Mouse (Mus musculus): Measurements from ENCODE around the gene Sucnr1. TPM values are rescaled to one million over a fixed set of nuclear protein-coding genes. Genes with fewer than 3 reads are reported as not detected.
"Not testable (repeated sequence)": the region's sequence is repeated elsewhere in the genome, so short reads cannot be mapped to it uniquely, and the experiment has no call there.

Sucnr1 gene
- polyA plus RNA-seq, 1 experiment from 2014 or later = 0.20 TPM

DNA sequence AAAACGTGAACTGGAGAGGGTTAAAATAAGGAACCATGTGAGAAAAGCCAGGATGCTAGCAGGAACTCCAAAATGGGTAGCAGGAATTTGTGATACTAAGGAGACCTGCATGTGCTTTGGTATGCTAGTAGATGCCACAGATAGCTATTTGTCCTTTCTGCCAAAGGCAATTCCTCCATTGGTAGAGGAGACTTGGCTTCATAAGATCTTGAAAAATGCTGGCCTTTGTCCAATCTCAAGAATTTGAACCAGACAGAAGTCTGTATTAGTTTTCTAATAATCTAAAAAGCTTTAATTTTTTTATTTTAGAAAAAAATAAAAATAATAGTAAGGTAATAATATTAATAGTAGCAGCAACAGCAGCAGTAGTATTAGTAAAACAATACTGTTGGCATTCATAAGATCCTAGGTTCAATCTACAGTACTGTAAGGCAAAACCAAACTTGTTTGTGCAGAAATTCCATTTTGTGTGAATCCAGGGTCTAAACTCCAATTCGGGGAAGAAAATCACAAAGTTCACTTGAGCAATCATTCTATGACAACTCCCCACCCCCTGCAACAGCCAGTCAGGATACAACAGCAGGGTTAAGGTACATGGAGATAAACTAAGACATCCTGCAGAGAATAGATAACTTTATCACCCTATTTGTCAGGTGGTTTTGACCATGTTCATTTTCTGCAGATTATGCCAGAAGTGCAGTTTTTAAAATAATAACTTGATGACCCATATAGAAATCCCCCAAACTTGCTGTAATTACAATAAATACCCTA lies 12.9 kb downstream of the Sucnr1 start:
- Histone ChIP-seq H3K9ac (no peak overlapping the region), H3K27me3 (no peaks in the 10 kb centered on the region), H3K27ac (no peak overlapping the region), H3K4me2 (replicated peaks) (no peak overlapping the region), H3K36me3 (no peaks in the 10 kb centered on the region), H3K4me1 (no peaks in the 10 kb centered on the region), H3K4me3 (no peak overlapping the region), H3K9me3 (no peaks in the 10 kb centered on the region)
- WGBS = 68% methylated on average over 2 of the region's 2 CpGs
- ATAC-seq (ENCODE audit: low FRiP score, low read depth) = no peak

DNA sequence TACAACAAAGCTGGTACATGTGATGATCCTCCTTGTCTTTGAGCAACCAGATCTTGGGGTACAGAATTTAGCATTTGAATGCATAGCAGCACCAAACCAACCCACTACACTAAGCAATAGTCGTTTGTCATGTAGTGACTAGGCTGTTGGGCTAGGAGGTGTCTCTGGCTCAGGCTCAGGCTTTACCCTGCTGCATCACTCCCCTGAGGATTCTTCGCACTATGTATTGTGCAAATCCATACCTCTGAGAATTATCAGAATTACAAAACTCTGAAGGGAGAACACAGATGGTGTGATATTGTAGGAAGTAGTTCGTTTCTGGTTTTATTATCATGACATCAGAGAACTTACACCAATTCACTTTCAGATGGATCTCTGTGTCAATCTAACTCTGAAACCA lies 15.3 kb downstream of the Sucnr1 start:
- Histone ChIP-seq H3K9ac (no peak overlapping the region), H3K4me3 (no peak overlapping the region), H3K4me2 (replicated peaks) (no peak overlapping the region), H3K4me1 (no peaks in the 10 kb centered on the region), H3K9me3 (no peaks in the 10 kb centered on the region), H3K27me3 (no peaks in the 10 kb centered on the region), H3K27ac (no peak overlapping the region), H3K36me3 (no peaks in the 10 kb centered on the region)
- WGBS = 71% methylated on average over 3 of the region's 3 CpGs
- ATAC-seq (ENCODE audit: low FRiP score, low read depth) = no peak

DNA sequence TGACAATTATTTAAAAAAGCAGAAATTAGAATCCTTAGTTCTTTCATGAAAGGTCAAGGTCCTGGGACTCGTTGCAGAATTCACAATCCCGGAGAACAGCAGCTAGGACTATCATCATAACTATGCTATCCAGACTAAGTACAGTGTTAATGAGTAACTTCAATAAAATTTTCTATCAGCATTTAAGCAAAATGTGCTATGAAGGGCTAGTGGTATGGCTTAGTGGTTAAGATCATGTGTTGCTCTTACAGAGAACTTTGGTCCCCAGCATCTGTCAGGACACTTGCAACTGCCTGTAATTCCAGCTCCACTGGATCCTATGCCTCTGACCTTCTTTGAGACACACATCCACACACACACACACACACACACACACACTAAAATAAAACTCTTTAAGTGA lies 15.8 kb downstream of the Sucnr1 start:
- H3K27me3 ChIP-seq = no peaks in the 10 kb centered on the region
- H3K4me3 ChIP-seq = no peak overlapping the region
- WGBS = 81% methylated on average over 2 of the region's 2 CpGs

DNA sequence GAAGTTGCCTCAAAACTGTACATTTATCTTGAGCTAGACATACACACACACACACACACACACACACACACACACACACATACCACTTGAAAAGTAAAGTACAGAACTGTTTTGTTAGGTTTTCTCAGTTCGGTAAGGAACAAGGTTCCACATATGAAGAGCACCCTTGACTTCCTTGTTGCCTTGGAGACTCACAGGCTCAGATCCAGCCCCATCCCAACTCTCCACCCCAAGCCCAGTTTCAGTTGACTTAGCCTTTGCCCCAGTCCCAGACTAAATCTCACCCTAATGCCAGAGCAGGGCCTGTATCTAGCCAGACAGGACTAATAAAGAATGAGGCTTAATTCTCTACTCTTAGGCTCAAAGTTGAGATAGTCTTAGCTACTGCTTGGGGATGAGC lies 16.9 kb downstream of the Sucnr1 start:
- Histone ChIP-seq H3K9ac (no peak overlapping the region), H3K4me3 (no peak overlapping the region), H3K36me3 (no peaks in the 10 kb centered on the region), H3K4me1 (no peaks in the 10 kb centered on the region), H3K27ac (no peak overlapping the region), H3K9me3 (no peaks in the 10 kb centered on the region), H3K4me2 (replicated peaks) (no peak overlapping the region), H3K27me3 (no peaks in the 10 kb centered on the region)
- 74% methylated on average over 1 of the region's 1 CpGs for WGBS
- ATAC-seq (ENCODE audit: low FRiP score, low read depth) = no peak

More for the DNA sequence above, 15.8 kb downstream of the Sucnr1 start:
- Histone ChIP-seq H3K9ac (no peak overlapping the region), H3K4me2 (replicated peaks) (no peak overlapping the region), H3K9me3 (no peaks in the 10 kb centered on the region), H3K4me1 (no peaks in the 10 kb centered on the region), H3K27ac (no peak overlapping the region), H3K36me3 (no peaks in the 10 kb centered on the region)
- ATAC-seq (ENCODE audit: low FRiP score, low read depth) = no peak

DNA sequence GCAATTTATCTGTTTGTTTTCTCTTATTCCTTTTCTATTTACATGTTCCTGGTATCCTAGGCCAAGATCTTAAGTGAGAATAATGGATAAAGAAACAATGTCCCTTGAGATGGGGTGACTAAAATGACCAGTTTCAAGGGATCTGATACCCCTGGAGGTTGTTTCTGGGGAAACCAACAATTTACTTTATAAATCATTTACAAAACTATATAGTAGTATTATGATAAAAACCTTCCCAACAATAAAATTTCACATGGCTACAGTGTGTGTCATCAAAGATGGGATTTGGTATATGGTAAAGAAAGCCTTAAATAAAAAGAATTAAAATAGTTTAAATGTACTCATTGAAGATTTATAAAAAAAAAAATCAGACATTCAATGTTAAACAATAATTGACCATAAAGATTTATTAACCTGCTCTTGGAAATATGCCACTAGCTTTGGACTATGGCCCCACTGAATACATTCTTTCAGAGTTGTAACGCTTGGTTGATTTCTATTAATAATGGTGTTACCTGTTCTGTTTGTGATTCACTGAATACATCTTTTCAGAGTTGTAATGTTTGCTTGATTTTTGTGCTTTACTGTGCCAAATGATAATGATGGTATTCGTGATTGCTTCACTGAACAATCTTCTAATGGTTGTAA lies 22.9 kb downstream of the Sucnr1 start:
- no peak overlapping the region for H3K9ac ChIP-seq
- no peak for ATAC-seq (ENCODE audit: low FRiP score, low read depth)

DNA sequence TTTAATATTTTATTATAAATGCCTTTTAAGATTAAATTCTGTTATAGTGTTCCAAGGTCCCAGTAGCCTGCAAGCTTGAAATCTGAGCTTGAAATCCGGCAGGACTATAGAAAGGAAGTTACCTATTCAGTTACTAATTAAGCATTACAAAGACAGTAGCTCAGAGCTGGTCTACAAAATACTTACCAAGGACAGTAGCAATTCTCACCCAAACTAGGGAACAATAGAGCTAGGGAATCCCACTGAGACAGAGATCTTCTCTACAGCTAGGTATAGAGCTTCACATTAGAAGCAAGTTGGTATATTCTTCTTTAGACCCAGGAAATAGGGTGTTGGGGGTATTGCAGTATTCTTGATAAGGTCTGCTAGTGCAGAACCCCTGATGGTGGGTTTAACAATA lies 24.8 kb downstream of the Sucnr1 start:
- not testable (repeated sequence) for H3K27me3 ChIP-seq; H3K9ac ChIP-seq; H3K36me3 ChIP-seq; H3K4me3 ChIP-seq; H3K4me1 ChIP-seq; H3K9me3 ChIP-seq; H3K27ac ChIP-seq; H3K4me2 ChIP-seq (replicated peaks); ATAC-seq (ENCODE audit: low FRiP score, low read depth)
- 69% methylated on average over 1 of the region's 1 CpGs for WGBS

More for the DNA sequence above, 22.9 kb downstream of the Sucnr1 start:
- Histone ChIP-seq H3K4me3 (no peak overlapping the region), H3K4me1 (no peaks in the 10 kb centered on the region), H3K27ac (no peak overlapping the region), H3K4me2 (replicated peaks) (no peak overlapping the region), H3K27me3 (no peaks in the 10 kb centered on the region), H3K36me3 (no peaks in the 10 kb centered on the region), H3K9me3 (no peaks in the 10 kb centered on the region)
- whole genome bisulfite sequencing = 69% methylated on average over 2 of the region's 2 CpGs

DNA sequence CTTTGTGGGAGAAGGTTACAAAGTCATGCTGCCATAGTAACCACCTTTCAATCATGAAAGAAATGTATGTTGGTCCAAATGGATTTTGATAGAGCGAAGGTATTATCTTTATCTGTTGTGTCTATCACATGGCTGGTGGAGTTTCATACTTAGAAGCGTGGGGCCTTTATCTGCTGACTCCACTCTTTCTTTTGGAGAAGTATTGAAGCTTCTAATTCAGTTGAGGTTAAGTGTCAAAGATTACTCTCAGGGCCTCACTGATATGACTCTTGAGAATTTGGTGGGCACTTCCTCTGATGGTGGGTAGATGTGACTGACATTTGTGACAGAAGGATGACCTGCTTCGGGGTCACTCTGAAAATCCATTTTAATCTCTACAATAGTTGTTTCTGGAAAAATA lies 26.1 kb downstream of the Sucnr1 start:
- no peak overlapping the region for H3K9ac ChIP-seq
- no peak overlapping the region for H3K4me2 ChIP-seq (replicated peaks)
- H3K4me3 ChIP-seq = no peak overlapping the region
- H3K4me1 ChIP-seq = no peaks in the 10 kb centered on the region
- no peak for ATAC-seq (ENCODE audit: low FRiP score, low read depth)
- H3K9me3 ChIP-seq = no peaks in the 10 kb centered on the region
- WGBS = 86% methylated on average over 3 of the region's 3 CpGs
- H3K36me3 ChIP-seq = no peaks in the 10 kb centered on the region
- H3K27me3 ChIP-seq = no peaks in the 10 kb centered on the region
- H3K27ac ChIP-seq = no peak overlapping the region

DNA sequence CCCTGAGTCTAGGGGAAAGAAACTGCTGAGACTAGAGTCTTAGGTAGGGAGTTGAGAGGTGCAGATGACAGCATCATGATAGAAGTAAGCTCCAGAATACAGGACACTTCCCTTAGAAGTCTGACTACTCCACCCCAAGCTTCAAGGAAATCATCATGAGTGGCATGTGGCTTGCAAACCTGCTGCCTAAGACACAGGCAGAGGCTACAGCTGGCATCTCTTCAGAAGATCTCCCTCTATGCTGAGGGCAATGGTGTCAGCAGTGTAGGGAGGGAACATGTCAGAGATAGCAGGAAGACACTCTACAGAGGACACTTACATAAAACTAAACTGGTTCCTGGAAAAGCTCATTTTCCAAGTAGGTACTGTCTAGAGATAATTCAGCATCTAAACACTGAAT lies 27.1 kb downstream of the Sucnr1 start:
- Histone ChIP-seq H3K4me3 (no peak overlapping the region), H3K4me2 (replicated peaks) (no peak overlapping the region), H3K9ac (no peak overlapping the region), H3K36me3 (no peaks in the 10 kb centered on the region), H3K27ac (no peak overlapping the region), H3K27me3 (no peaks in the 10 kb centered on the region), H3K9me3 (no peaks in the 10 kb centered on the region), H3K4me1 (no peaks in the 10 kb centered on the region)
- ATAC-seq (ENCODE audit: low FRiP score, low read depth) = no peak

DNA sequence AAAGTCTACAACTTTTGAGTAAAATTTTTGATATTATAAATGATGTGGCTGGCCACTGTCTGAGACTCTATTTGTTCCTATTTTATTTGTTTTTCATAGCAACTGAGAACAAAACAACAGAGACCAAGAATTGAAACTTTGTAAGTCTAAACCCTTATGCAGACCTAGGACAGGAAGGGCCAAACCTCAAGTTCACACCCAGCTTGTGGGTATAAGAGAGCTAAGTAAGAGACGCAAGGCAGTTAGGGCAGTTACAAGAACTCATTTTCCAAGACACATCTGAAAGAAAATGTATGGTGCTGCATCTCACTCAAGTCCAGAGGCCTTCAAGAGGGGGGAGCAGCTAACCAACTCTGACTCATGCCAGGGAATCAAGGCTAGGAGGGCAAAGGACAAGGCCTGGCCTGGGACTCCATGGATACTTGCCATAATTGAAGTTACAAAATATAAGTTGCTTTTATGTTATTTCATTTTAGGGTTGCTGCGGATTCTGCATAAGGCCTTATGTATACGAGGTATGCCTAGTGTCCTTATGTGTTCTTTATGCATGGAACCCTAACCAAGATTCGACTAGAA lies 29.6 kb downstream of the Sucnr1 start:
- no peak for ATAC-seq (ENCODE audit: low FRiP score, low read depth)
- 85% methylated on average over 4 of the region's 4 CpGs for WGBS
- Histone ChIP-seq H3K9ac (no peak overlapping the region), H3K4me2 (replicated peaks) (no peak overlapping the region), H3K36me3 (no peaks in the 10 kb centered on the region), H3K4me1 (no peaks in the 10 kb centered on the region), H3K27me3 (no peaks in the 10 kb centered on the region), H3K4me3 (no peak overlapping the region), H3K9me3 (no peaks in the 10 kb centered on the region), H3K27ac (no peak overlapping the region)

DNA sequence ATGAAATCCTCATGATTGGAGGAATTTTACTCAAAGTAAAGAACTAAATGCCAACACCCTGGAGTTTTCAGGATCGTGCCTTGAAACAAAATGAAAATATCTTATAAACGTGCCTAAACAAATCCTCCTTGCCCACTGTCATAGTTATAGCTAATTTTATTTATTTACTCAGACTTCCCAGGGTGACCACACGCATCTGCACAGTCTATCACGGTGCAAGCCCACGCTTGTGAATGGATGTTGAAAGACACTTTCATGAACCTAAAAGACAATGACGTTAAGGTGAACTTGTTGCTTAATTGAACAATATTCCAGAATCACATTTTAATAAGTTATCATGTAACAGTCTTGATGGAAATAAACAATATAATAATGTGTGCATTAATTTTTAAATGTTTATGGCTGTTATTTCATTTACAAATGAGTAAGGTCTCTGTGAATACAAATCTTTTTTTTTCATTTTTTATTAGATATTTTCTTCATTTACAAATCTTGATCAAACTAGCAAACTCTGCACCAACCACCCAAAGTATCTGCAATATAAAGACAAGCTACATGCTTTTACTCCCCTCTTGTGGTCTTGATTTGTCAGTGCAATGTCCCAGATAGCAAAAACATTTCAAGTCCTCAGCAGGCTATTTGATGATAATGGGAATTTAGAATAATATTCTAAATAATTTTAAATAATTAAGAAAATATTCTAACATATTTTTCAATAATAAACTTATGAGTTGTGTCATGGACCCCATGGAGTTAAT lies 30.4 kb downstream of the Sucnr1 start:
- H3K4me1 ChIP-seq = no peaks in the 10 kb centered on the region
- 77% methylated on average over 6 of the region's 6 CpGs for WGBS
- H3K9me3 ChIP-seq = no peaks in the 10 kb centered on the region
- peak; percentile 57; the same call in 1 of the 2 replicates for ATAC-seq (ENCODE audit: low FRiP score, low read depth)
- H3K27me3 ChIP-seq = no peaks in the 10 kb centered on the region
- no peaks in the 10 kb centered on the region for H3K36me3 ChIP-seq
- H3K27ac ChIP-seq = no peak overlapping the region
- no peak overlapping the region for H3K4me3 ChIP-seq
- no peak overlapping the region for H3K4me2 ChIP-seq (replicated peaks)
- H3K9ac ChIP-seq = no peak overlapping the region

DNA sequence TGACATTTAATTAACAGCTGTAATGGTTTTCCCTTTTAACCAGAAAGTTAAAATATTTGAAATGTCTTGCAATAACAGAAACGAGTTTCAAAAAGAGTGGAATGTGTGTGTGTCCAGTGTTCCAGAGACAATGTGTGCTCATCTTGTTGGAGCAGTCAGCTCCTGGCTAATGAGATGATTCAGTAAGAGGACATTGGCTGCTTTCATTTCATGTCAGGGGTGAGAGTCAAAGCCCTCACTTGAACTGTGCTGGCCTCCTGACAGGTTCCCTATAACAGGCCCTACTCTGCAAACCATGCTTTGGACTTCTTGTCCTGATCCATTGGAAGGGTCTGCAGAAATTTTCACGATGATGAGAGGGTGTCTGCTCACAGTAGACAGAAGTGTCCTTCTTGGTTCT lies 32.9 kb downstream of the Sucnr1 start:
- no peaks in the 10 kb centered on the region for H3K9me3 ChIP-seq
- H3K36me3 ChIP-seq = no peaks in the 10 kb centered on the region
- no peak overlapping the region for H3K4me3 ChIP-seq
- no peaks in the 10 kb centered on the region for H3K27me3 ChIP-seq
- 67% methylated on average over 2 of the region's 2 CpGs for WGBS
- no peak overlapping the region for H3K27ac ChIP-seq
- no peak overlapping the region for H3K9ac ChIP-seq
- no peak for ATAC-seq (ENCODE audit: low FRiP score, low read depth)
- no peaks in the 10 kb centered on the region for H3K4me1 ChIP-seq
- no peak overlapping the region for H3K4me2 ChIP-seq (replicated peaks)

DNA sequence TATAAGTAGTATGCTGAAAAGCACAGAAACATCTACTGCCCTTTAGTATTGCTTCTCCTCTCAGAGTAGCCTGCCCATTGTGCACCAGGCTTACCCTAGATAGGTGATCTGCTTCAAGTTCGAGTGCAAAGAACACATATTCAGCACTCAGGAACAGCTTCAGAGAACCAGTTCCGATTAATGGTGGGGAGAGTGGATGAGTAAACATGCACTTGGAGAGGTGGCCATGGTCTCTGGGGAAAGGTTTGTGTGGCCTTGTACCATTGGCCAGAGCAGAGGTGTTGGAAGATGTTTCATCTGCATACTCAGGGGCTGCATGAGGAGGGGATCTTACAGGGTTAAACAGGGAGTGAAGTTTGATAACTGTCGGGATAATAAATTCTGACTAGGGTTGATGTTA lies 39.8 kb downstream of the Sucnr1 start:
- H3K27ac ChIP-seq = no peak overlapping the region
- peaks cover 16% of the 10 kb centered on the region for H3K4me1 ChIP-seq
- no peak overlapping the region for H3K4me2 ChIP-seq (replicated peaks)
- no peaks in the 10 kb centered on the region for H3K9me3 ChIP-seq
- WGBS = 78% methylated on average over 3 of the region's 3 CpGs
- H3K9ac ChIP-seq = no peak overlapping the region
- no peak for ATAC-seq (ENCODE audit: low FRiP score, low read depth)
- no peaks in the 10 kb centered on the region for H3K36me3 ChIP-seq
- no peak overlapping the region for H3K4me3 ChIP-seq
- H3K27me3 ChIP-seq = no peaks in the 10 kb centered on the region
